Mouse (Mus musculus) erythroid progenitor cell, adult 5-6 weeks (primary cell): ENCODE data around the gene Nat8f4. TPM values are rescaled to one million over a fixed set of nuclear protein-coding genes. Genes with fewer than 3 reads are reported as not detected.
"Not testable (repeated sequence)": the region's sequence is repeated elsewhere in the genome, so short reads cannot be mapped to it uniquely, and the experiment has no call there.

Experiments
- ATAC-seq: replicated peaks from 2 replicates; pipeline ENCODE4 v1.8.0; 2016; ENCODE audit warnings: moderate number of reproducible peaks, mild to moderate bottlenecking, moderate TSS enrichment, inconsistent platforms; ENCODE audit not compliant: poor library complexity, low FRiP score, severe bottlenecking
- total RNA-seq, 2 experiments: library from RNA; stranded (forward) in 1 of 2; stranded (reverse) in 1 of 2; fragments of 150-400 nt in 1 of 2; fragments of 186-747, 209-891 nt in 1 of 2; gene quantifications; 2 replicates each; pipeline versions ENCODE4 v1.2.3 to v1.2.4; 2015 to 2017; ENCODE audit warnings: low replicate concordance in 2 of 2

Gene Nat8f4
- total RNA-seq, 2 experiments from 2014 or later = 0.42 to 1.6 TPM

DNA sequence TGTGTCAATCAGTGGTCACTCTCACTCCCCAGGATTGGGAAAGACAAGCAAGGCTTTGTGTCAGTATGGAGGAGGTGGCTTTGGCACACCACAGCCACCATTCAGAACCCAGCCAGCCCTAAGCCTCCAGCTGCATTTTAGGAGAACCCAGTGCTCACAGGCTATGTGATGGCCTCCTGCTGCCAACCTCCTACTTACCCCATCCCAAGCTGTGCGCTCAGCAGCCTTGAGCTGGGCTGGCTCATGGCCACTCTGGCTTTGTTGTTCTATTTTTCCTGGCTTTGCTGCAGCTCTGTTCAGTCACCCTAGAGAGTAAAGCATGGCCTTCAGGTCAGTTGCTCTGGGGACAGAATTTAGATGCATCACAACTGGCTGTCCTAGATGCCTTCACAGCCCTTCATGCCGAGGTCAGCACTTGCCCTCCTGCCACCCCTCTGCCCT lies 2.2 kb upstream of the Nat8f4 start:
- not testable (repeated sequence) for ATAC-seq

GRCm38 (mm10) chr6:85902303-85902702 lies 2.4 kb downstream of the Nat8f4 start:
- ATAC-seq = no peak

DNA sequence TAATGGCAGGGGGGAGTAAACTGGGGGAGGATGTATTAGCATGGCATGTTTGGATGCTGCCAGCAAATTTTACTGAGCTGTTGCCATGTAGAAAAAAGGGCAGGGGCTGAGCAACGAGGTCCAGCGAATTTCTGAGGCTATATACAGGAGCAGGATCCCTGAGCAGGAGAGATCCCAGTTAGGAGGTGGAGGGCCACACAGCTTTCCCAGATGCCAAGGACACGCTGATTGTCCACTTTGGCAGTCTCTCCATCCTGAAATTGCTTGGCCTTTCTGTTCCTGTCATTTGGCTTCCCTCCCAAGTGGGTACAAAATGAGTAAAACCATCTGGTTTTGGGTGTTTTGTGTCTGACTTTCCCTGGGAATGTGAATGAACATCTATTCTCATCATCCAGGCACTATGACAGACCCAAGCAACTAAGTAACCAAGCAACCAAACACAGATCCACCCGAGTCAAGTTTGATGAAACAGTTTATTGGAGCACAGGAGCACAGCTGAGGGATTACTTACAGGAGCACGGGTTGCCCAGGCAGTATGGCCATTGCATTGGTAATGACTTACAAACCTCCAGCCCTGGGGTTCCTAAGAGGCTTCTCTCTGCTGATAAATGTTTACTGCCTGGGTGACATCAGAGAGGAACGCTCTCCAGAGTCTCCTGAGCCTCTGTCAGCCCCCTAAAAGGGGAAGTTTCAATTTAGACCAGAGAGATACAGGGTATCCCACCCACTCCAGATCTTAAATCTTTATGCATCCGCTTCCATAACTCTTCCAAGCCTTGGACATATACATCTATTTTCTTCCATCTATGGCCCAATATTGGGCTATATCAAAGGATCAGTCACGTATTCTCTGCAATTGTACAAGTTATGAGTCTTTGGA lies 5.8 kb downstream of the Nat8f4 start:
- not testable (repeated sequence) for ATAC-seq

- peak; percentile 77 for ATAC-seq
Measured at GRCm38 (mm10) chr6:85895061-85895648, 9.5 kb downstream of the Nat8f4 start.

DNA sequence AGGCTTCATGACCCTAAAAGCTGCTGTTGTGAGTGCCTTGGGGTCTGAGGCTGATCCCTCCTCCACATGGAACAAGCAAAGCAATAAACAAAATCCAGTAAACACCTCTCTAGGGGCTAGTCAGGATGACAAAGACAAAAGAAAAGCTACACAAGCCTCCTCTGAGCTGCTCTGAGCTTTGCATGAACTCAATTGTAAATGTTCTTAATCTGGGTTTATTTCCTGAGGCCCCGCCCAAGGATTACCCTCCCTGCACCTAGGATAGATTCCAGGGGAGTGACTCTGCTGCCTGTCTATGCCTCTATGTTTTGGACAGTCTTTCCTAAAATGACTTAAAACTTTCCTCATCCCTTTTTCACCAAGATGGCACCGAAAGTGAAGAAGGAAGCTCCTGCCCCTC lies 15.7 kb downstream of the Nat8f4 start:
- no peak for ATAC-seq

DNA sequence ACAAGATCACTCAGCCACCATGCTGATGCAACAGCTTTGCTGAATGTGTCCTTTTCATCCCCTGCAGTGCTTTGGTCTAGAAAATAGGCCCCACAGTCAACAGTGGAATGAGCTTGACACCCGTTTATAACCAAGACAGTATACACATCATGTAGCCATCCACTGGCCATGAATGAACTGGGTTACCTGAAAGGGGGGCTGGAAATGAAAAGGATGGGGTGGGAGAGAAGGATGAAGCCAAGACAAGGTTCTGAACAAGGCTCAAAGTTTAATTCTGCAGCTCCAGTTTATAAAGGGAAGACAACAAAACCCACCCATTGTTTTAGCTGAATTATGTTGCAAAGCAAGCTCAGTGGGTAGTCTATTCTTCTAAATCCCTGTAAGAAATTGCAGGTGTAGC lies 20.4 kb downstream of the Nat8f4 start:
- ATAC-seq = no peak

- not testable (repeated sequence) for ATAC-seq
Measured at GRCm38 (mm10) chr6:85883246-85883645, 21.4 kb downstream of the Nat8f4 start.

DNA sequence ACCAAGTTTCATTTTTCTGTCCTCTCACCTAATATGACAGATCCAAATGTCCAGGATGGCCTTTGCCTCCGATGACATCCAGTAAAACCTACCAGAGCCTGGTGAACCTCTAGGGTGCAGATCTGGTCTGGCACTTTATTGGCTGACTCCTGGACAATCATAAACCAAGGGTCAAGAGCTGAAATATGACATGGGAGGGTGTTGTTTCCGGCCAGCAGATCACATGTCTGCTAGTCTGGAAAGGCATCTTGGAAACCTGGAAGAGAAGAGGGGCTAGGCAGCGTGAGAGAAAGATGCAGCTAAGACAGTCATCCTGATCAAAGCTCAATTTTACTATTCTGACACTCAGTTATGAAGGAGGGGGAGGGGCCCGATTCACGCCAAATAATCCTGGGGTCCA lies 35.7 kb downstream of the Nat8f4 start, which contains the start of gene Nat8f2:
Gene Nat8f2, minus strand, starts transcription at position 153 of the 400 bp plus-strand sequence.
- ATAC-seq = not testable (repeated sequence)

DNA sequence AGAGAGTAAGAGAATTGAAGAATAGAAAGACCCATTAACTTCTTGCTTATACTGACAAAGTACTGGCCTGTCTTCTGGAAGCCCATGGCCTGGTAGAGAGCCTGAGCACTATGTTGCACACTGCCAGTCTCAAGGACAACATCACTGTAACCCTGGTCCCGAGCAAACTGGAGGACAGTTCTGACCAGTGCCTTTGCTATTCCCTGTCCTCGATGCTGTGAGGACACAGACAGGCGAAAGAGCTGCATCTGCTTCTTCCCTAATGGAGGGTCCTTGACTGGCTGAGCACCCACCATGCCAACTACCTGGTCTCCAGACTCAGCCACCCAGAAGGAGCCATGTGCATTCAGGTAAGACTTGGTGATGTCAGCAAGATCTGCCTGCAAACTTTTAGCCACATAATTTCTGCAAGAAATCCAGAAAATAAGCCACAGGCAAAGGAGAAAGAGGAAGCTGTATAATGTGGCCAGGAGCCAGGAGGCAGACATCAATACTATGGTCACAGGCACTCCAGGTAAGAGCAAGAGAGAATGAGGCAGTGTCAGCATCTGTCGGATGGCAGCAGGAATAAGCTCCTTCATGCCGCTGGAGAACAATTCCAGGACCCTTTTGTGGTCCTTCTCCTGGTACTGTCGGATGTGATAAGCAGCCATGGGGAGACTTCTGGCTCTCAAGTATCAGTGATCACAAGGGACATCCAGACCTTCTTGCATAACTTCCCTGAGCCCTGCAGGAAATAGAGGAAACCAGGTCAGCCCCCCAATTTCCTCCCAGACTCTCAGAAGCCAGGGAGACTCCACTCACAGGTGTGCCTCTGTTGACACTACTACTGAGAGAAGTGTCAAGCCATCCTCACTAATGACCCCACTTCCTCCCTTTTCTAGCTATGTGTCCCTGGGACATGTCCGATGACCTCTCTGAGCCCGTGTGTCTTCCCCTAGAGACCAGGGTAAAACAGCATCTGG lies 36.7 kb downstream of the Nat8f4 start:
- ATAC-seq = no peak

DNA sequence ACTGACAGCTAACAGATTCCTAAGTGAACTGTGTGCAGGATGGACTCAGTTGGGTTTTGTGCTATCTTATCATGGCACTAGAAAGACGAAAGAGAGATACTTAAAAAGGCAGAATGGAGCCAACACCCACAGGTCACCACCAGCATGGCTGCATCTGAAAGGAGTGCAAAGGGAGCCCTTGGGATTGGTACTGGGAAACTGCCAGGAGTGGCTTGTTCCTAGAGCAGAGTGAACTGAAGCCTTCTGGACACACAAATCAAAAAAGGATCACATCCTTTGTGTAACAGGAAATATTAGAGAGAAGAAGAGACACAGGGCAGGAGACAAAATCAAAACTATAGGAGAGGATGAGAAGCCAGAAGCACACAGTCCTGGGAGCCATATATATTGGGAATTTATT lies 37.7 kb downstream of the Nat8f4 start:
- ATAC-seq = not testable (repeated sequence)

- ATAC-seq = not testable (repeated sequence)
Measured at GRCm38 (mm10) chr6:85866166-85866565, 38.5 kb downstream of the Nat8f4 start.

GRCm38 (mm10) chr6:85864900-85865639 lies 39.6 kb downstream of the Nat8f4 start:
- ATAC-seq = not testable (repeated sequence)

DNA sequence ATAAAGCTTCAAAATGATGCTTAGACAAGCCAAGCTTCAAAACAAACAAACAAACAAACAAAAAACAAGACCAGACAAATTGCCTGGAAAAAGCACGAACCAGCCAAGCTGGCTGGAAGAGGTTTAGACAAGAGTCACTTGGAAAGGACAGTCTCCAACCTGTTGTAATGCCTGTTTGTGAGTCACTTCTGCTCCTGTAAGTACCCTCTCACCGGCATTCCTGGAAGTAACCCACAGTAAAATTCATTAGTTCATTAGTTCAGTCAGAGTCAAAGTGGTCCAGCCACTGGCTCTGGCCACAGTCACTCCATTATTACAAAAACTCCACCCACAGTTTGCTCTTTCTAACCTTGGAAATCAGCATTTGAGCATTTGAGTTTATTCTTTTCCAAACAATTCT lies 40.8 kb downstream of the Nat8f4 start:
- no peak for ATAC-seq

GRCm38 (mm10) chr6:85863136-85863535 lies 41.5 kb downstream of the Nat8f4 start:
- no peak for ATAC-seq

GRCm38 (mm10) chr6:85862565-85862964 lies 42.1 kb downstream of the Nat8f4 start:
- ATAC-seq = no peak

DNA sequence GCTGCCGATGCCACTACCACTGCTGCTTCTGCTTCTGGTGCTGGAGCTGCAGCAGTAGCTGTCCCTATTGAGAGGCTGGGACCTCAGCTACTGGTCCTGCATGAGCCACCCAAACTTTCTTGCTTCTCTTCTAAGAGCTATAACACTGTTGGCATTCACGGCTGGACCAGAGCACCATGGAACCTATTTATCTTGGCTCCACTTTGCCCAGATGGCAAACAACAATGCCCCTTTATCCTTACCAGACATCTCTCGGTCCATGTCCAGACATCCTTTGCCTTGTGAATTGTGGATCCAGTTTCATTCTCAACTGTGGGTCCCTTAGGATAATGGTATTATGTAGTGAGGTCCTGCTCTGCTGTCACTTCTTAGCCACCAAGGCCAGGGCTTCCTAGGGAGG lies 43.4 kb downstream of the Nat8f4 start:
- ATAC-seq = no peak

DNA sequence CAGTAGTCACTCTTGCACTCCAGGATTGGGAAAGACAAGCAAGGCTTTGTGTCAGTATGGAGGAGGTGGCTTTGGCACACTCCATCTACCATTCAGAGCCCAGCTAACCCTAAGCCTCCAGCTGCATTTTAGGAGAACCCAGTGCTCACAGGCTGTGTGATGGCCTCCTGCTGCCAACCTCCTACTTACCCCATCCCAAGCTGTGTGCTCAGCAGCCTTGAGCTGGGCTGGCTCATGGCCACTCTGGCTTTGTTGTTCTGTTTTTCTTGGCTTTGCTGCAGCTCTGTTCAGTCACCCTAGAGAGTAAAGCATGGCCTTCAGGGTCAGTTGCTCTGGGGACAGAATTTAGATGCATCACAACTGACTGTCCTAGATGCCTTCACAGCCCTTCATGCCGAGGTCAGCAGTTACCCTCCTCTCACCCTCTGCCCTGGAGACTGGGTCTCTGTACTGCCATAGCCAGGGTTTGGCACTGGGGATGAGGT lies 48.4 kb downstream of the Nat8f4 start:
- no peak for ATAC-seq

DNA sequence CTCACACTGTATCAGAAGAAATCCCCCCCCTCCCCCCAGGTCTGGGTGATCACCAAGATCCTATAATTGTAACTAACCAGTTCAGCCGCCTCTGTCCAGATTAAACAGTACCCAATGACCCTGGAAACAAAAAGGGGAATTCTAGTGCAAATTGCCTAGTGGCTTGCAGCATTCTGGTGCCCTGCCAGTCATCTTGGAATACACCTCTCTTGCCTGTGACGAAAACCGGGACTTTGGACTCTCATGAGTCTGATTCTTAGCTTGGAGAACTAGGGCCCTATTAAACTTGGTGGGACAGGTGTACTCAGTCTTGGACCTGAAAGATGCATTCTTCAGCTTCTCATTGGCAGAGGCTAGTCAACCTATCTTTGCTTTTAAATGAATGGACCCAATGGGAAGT lies 51.2 kb downstream of the Nat8f4 start:
- ATAC-seq = no peak

GRCm38 (mm10) chr6:85851062-85851773 lies 53.5 kb downstream of the Nat8f4 start:
- no peak for ATAC-seq
